Mouse (Mus musculus) heart, adult 2 months (tissue): Measurements from ENCODE around the gene Ptdss2.

Experiments used
- EP300 ChIP-seq: fragments of 200-500 bp; IDR thresholded peaks from 2 replicates; pipeline ENCODE4 v1.6.1; 2011; ENCODE audit warnings: low read depth, low read length, control low read depth; ENCODE audit not compliant: insufficient read depth
- POLR2A ChIP-seq: fragments of 200-500 bp; IDR thresholded peaks from 2 replicates; pipeline ENCODE4 v1.6.1; 2011; ENCODE audit warnings: mild to moderate bottlenecking, low read depth, low read length, control low read depth; ENCODE audit not compliant: insufficient read depth

- TF ChIP-seq EP300, result no peak
- TF ChIP-seq POLR2A, result no peak
Measured at GRCm38 (mm10) chr7:141117636-141118035, 4.5 kb upstream of the Ptdss2 start, which contains the start of gene Ano9.
